Mouse (Mus musculus): ENCODE data around the gene Rab19.

- no peak for TF ChIP-seq TAL1 (IDR thresholded peaks at IDR 0.05; ENCODE audit: low read length)
- no peak for TF ChIP-seq GATA1 (IDR thresholded peaks at IDR 0.05; ENCODE audit: low read length)
These were observed 9.0 kb downstream of the Rab19 start for GRCm38 (mm10) chr6:39389988-39390387.

Measured in erythroblast, embryonic 14.5 days (primary cell).